Mouse (Mus musculus) lung, embryonic 14.5 days (tissue): ENCODE results near the gene Mcoln2. TPM values are rescaled to one million over a fixed set of nuclear protein-coding genes. Genes with fewer than 3 reads are reported as not detected.
A peak's percentile ranks its signal among the peaks of the same experiment; 100 is the strongest.

Experiments
- ATAC-seq: fragments of 200-750 bp; cut with Nextera tagmentation; 2 replicates; pipeline ENCODE4 v1.8.0; 2017; ENCODE audit warnings: mild to moderate bottlenecking, moderate TSS enrichment, moderate library complexity; ENCODE audit not compliant: insufficient read depth
- DNase-seq: peaks from one replicate; pipeline ENCODE4 v3.0.0-alpha.2; 2015
- H3K27ac ChIP-seq: fragments of 300-500 bp; sonication (generic); 2 replicates; pipeline ENCODE4 v1.5.1; 2014; ENCODE audit warnings: low read depth, mild to moderate bottlenecking, moderate library complexity
- H3K27me3 ChIP-seq: fragments of 300-500 bp; sonication (generic); 2 replicates; pipeline ENCODE4 v1.6.1; 2014; ENCODE audit warnings: low read length, control low read depth; ENCODE audit not compliant: insufficient read depth
- H3K36me3 ChIP-seq: fragments of 300-500 bp; sonication (generic); 2 replicates; pipeline ENCODE4 v1.6.1; 2014; ENCODE audit warnings: control low read depth; ENCODE audit not compliant: insufficient read depth
- H3K4me1 ChIP-seq: fragments of 300-500 bp; sonication (generic); 2 replicates; pipeline ENCODE4 v1.6.1; 2014; ENCODE audit warnings: antibody characterized with exemption, control low read depth; ENCODE audit not compliant: insufficient read depth
- H3K4me2 ChIP-seq: fragments of 300-500 bp; sonication (generic); 2 replicates; pipeline ENCODE4 v1.6.1; 2014; ENCODE audit warnings: mild to moderate bottlenecking
- H3K4me3 ChIP-seq: fragments of 300-500 bp; sonication (generic); 2 replicates; pipeline ENCODE4 v1.5.1; 2014; ENCODE audit warnings: low read depth, low read length
- H3K9ac ChIP-seq: fragments of 300-500 bp; sonication (generic); 2 replicates; pipeline ENCODE4 v1.6.1; 2014
- H3K9me3 ChIP-seq: fragments of 300-500 bp; sonication (generic); 2 replicates; pipeline ENCODE4 v1.6.1; 2016; ENCODE audit warnings: low read depth, low read length, control low read depth
- CTCF ChIP-seq: IDR thresholded peaks from 2 replicates; pipeline ENCODE4 v1.5.1; 2016; ENCODE audit warnings: antibody characterized with exemption, low read depth
- WGBS: fragments of 180-500 bp; shearing (Covaris S2); extraction: QIAGEN DNeasy Blood & Tissue Kit; methylation state at CpG from one replicate; pipeline ENCODE4 v1.1.7; 2014; 5-methylcytosine and 5-hydroxymethylcytosine counted together
- polyA plus RNA-seq: library from polyadenylated mRNA; unstranded; fragments of >200 nt; fragmentation: Nextera tagmentation; extraction: Ambion mirVana; gene quantifications from 2 replicates; pipeline ENCODE4 v1.2.1, GENCODE M21; 2014

Mcoln2 gene
- 0.32 and 0.33 TPM in 2 replicates for polyA plus RNA-seq

- 11% methylated on average over 34 of the region's 34 CpGs for WGBS
- peak within 1 kb of the TSS; percentile 45 for H3K9ac ChIP-seq
- H3K4me1 ChIP-seq = no peaks in the 10 kb centered on the region
- H3K27ac ChIP-seq = no peak within 1 kb of the TSS
- H3K36me3 ChIP-seq = no peaks in the 10 kb centered on the region
- DNase-seq (no peak), ATAC-seq (peak; percentile 65; the same call in 1 of the 2 replicates)
- peak within 1 kb of the TSS; percentile 41 for H3K4me3 ChIP-seq
- no peaks in the 10 kb centered on the region for H3K9me3 ChIP-seq
- TF ChIP-seq CTCF = no peak
- H3K27me3 ChIP-seq = no peaks in the 10 kb centered on the region
- peak within 1 kb of the TSS; percentile 92 for H3K4me2 ChIP-seq
Measured at GRCm38 (mm10) chr3:146149156-146150057, at the start of gene Mcoln2. Gene Mcoln2 (plus strand): TSS chr3:146149833.

GRCm38 (mm10) chr3:146099925-146100324 lies 49.7 kb upstream of the Mcoln2 start:
- no peak for DNase-seq
- TF ChIP-seq CTCF = no peak
- Histone ChIP-seq H3K4me2 (no peak overlapping the region), H3K4me1 (no peaks in the 10 kb centered on the region), H3K27me3 (no peaks in the 10 kb centered on the region), H3K36me3 (no peaks in the 10 kb centered on the region), H3K27ac (no peak overlapping the region), H3K9me3 (no peaks in the 10 kb centered on the region), H3K4me3 (no peak overlapping the region), H3K9ac (no peak overlapping the region)
- ATAC-seq = no peak

DNA sequence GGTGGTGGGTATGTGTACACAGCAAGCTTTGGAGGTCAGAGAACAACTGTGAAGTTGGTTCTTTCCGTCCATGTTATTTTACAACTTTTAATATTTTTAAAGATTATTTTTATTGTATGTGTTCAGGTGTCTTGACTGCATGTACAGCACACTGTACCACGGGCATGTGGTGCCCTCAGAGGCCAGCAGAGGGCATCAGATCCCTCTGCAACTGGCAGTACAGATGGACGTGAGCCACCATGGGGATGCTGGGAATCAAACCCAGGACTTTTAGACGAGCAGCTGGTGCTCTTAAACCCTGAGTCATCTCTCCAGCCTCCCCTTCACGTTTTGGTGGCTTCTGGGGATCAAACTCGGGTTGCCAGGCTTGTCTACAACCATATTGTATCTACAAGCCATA lies 47.6 kb upstream of the Mcoln2 start:
- H3K4me2 ChIP-seq = no peak overlapping the region

GRCm38 (mm10) chr3:146107116-146107849 lies 42.4 kb upstream of the Mcoln2 start:
- TF ChIP-seq CTCF = peak; percentile 61
- Histone ChIP-seq H3K4me3 (peak overlapping the region; percentile 44), H3K27ac (no peak overlapping the region), H3K4me2 (peak overlapping the region; percentile 94), H3K9ac (peak overlapping the region; percentile 33; the same call in 1 of the 2 replicates), H3K9me3 (0 out of 2 replicates have a peak, but pooled peaks cover 3% of the 10 kb centered on the region), H3K27me3 (peaks cover 4% of the 10 kb centered on the region; the same call in 1 of the 2 replicates), H3K4me1 (no peaks in the 10 kb centered on the region), H3K36me3 (no peaks in the 10 kb centered on the region)
- ATAC-seq (peak; percentile 53; the same call in 1 of the 2 replicates), DNase-seq (peak; percentile 64)
- 5% methylated on average over 18 of the region's 18 CpGs for WGBS

More for the DNA sequence above, 47.6 kb upstream of the Mcoln2 start:
- peak; percentile 30; the same call in 1 of the 2 replicates for TF ChIP-seq CTCF
- Histone ChIP-seq H3K4me3 (no peak overlapping the region), H3K27me3 (peaks cover 4% of the 10 kb centered on the region; the same call in 1 of the 2 replicates), H3K4me1 (no peaks in the 10 kb centered on the region), H3K9me3 (0 out of 2 replicates have a peak, but pooled peaks cover 3% of the 10 kb centered on the region), H3K36me3 (no peaks in the 10 kb centered on the region), H3K9ac (no peak overlapping the region), H3K27ac (no peak overlapping the region)
- DNase-seq (no peak), ATAC-seq (no peak)
- 57% methylated on average over 6 of the region's 6 CpGs for WGBS

DNA sequence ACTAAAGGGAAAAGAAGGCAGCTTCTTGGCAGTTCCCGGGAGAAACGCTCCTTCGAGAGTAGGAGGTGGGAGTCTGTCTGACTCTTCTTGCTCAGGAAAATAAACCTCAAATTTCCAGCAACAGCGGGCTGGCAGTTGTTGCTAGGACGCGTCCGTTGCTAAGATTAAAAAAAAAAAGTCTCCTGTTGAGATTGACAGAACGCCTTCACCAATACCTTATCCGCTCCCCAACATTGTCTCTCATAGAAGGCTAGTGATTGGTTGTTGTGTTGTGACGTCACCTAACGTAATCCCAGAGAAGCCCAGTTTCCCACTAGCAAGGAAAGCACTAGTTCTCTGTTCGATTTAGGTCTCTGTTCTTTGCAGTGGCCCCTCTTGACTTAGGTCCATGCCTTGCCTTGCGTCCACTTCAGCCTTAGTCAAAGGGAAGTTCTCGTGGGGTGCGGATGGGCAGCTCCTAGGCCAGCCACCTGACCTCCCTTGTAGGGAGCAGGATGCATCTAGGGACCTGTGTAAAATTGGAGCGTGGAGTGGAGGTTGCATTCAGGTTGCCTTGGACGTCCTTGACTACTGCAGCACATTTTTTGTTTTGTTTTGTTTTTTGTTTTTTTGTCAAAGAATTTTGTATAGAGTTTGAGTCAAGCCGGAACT lies 41.6 kb upstream of the Mcoln2 start, which contains the start of gene Wdr63:
Gene Wdr63, minus strand, starts transcription at position 210 of the 651 bp plus-strand sequence.
- H3K27ac ChIP-seq = no peak within 1 kb of the TSS
- 11% methylated on average over 18 of the region's 18 CpGs for WGBS
- H3K27me3 ChIP-seq = peaks cover 4% of the 10 kb centered on the region; the same call in 1 of the 2 replicates
- H3K36me3 ChIP-seq = no peaks in the 10 kb centered on the region
- ATAC-seq (peak; percentile 96), DNase-seq (peak; percentile 91)
- peak within 1 kb of the TSS; percentile 33; the same call in 1 of the 2 replicates for H3K9ac ChIP-seq
- H3K4me3 ChIP-seq = peak within 1 kb of the TSS; percentile 44
- no peaks in the 10 kb centered on the region for H3K4me1 ChIP-seq
- H3K4me2 ChIP-seq = peak within 1 kb of the TSS; percentile 94
- H3K9me3 ChIP-seq = 0 out of 2 replicates have a peak, but pooled peaks cover 3% of the 10 kb centered on the region
- TF ChIP-seq CTCF = no peak

GRCm38 (mm10) chr3:146108945-146109344 lies 40.7 kb upstream of the Mcoln2 start:
- DNase-seq (no peak), ATAC-seq (no peak)
- no peak overlapping the region for H3K27ac ChIP-seq
- H3K36me3 ChIP-seq = no peaks in the 10 kb centered on the region
- 0 out of 2 replicates have a peak, but pooled peaks cover 3% of the 10 kb centered on the region for H3K9me3 ChIP-seq
- no peak for TF ChIP-seq CTCF
- H3K9ac ChIP-seq = no peak overlapping the region
- peaks cover 4% of the 10 kb centered on the region; the same call in 1 of the 2 replicates for H3K27me3 ChIP-seq
- no peak overlapping the region for H3K4me2 ChIP-seq
- WGBS = 71% methylated on average over 2 of the region's 2 CpGs
- no peak overlapping the region for H3K4me3 ChIP-seq
- no peaks in the 10 kb centered on the region for H3K4me1 ChIP-seq
